Mouse (Mus musculus): ENCODE results near the gene Mbl2.
"Not testable (repeated sequence)": the region's sequence is repeated elsewhere in the genome, so short reads cannot be mapped to it uniquely, and the experiment has no call there.

Gene Mbl2

DNA sequence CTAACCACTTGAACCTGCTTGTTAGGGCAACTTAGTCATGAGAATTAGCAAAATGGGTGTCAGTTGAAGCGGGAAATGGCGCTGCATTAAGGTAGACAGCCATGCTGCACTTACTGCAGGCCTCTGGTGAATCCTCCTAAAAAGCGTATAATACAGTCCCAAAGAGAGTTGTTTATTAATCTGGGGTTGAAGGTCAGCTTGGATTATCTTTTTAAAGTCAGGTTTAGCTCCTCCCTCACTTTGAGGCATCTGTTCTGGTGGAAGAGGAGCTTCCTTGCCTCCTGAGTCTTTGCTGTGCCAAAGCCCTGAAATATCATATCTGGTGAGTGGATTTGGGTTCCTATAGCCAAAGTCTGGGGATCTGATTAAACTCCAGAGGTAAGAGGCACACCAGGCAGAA, at the start of gene Mbl2:
Gene Mbl2 (plus strand): TSS at position 252 of the 400 bp plus-strand sequence.
- no peak for DNase-seq

- no peak for DNase-seq
Measured at GRCm38 (mm10) chr19:30185536-30185935, 47.2 kb upstream of the Mbl2 start.

- DNase-seq, result no peak
Measured at GRCm38 (mm10) chr19:30187232-30187631, 45.5 kb upstream of the Mbl2 start.

DNA sequence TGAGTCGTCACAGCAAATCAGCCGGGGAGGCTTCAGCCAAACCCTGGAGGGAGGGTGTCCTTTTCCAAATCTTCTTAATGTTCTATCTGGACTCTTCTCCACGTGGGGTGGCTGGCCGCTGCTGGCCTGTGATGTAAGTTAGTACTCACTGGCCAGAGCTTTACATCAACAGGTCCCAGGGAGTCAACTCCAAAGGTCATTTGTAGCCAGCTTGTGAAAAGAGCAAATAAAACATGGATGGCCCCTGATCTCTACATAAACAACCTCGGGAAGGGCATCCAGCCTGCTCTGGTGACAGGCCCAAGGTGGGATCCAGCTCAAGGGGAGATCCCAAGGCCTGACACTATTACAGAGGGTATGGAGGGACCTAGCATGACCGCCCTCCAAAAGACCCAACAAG, 37.7 kb upstream of the Mbl2 start:
- no peak for DNase-seq

DNA sequence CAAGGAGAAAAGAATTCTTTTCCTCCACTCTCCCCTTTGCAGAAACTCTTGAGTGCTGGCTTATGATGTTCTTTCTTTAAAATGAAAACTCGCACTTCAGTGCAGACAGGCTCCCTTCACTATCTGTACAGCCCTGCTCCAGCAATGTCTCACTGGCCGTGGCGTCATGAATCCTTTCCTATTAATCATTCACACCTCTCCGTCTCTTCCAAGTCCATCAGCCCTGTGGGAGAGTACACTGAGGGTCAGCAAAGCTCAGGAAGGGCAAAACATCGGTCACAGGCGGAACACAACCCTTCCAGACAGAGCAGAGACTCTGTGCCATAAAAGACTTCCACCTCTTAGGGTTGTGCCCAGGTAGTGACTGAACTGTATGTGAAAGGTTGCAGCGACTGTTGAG, 30.6 kb upstream of the Mbl2 start:
- DNase-seq, result no peak

- DNase-seq, result peak; percentile 19 to 31
Measured at GRCm38 (mm10) chr19:30205159-30205816, 27.5 kb upstream of the Mbl2 start.

GRCm38 (mm10) chr19:30205874-30206273, 26.9 kb upstream of the Mbl2 start:
- no peak for DNase-seq

DNA sequence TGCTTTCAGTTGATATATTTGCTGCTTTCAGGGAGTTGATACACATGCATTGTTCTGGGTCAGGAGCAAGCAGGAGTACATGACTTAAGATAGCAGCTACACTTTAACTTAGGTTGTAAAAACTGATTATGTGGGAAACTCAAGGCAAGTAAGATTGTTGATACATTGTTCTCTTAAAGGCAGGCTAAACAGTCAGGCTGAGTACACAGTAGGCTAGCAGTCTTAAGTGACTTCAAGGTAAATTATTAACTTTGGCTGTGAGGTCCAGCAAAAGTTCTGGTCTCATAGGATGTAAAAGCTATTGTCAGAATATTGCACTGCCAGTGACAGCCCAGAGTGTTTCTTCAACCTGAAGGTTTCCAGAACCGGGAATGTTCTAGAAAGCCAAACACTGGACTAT, 25.8 kb upstream of the Mbl2 start:
- DNase-seq, result no peak

DNA sequence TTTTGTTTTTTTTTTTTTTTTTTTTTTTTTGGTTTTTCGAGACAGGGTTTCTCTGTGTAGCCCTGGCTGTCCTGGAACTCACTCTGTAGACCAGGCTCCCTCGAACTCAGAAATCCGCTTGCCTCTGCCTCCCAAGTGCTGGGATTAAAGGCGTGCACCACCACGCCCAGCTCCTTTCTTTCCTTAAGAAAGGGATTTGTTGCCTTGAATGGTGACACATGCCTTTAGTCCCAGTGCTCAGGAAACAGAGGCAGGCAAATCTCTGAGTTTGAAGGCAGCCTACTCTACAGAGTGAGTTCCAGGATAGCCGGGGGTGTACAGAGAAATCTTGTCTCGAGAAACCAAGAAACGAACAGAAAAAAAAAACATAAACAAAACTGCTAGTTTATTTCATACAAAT, 23.7 kb upstream of the Mbl2 start:
- not testable (repeated sequence) for DNase-seq

GRCm38 (mm10) chr19:30214026-30214425, 18.7 kb upstream of the Mbl2 start:
- DNase-seq, result no peak

- DNase-seq, result not testable (repeated sequence)
Measured at GRCm38 (mm10) chr19:30215736-30216135, 17.0 kb upstream of the Mbl2 start.

DNA sequence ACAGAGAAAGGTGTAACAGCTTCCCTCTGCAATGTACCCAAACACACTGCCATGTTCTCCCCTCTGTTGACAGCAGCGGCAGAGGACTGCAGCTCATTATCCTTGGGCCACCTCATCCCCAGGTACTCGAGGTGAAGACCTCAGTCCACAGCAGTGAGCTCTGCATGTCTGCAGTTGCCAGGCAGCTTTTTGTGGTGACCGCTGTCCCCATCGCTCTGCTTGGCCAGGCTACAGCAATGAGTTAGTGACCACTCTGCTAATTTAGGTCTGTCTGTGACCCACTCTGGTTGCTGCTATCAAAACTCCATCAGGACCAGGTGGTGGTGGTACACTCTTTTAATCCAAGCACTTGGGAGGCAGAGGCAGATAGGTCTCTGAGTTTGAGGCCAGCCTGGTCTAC, 16.6 kb upstream of the Mbl2 start:
- no peak for DNase-seq

DNA sequence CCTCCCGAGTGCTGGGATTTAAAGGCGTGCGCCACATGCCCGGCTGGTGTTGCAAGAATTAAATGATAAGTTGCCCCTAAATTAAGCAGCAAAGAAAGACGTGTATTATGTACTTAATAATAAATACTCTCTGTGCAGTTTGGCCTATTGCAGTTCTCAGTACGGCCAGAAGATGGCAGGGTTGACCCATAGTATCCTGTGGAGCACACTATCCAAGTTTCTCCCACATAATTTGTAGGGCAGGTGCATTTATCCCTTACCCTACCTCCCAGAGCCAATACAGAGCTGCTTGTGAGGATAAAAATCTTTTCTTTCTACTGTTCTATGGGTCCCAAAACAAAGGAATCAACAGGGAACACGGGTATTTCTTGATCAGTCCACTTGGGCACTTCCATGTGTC, 15.4 kb upstream of the Mbl2 start:
- DNase-seq, result peak; percentile 40 to 53

DNA sequence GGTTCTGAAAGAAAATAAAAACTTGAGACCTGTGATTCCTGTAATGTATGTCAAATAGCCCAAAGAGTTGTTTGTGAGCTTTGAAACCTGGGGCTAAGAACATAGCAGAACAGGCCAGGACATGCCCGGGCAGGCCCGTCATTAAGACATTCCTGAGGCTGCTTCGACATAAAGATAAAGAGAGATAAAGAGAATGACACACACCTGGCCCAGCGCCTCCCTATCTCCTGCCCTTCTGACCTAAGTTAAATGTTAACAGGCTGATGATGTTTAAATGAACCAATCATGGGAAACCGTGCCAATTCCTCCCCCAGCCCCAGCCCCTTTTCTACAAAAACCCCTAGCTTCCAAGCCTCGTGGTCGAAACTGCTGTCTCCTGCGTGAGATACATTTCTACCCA, 10.1 kb upstream of the Mbl2 start:
- DNase-seq, result not testable (repeated sequence)

DNA sequence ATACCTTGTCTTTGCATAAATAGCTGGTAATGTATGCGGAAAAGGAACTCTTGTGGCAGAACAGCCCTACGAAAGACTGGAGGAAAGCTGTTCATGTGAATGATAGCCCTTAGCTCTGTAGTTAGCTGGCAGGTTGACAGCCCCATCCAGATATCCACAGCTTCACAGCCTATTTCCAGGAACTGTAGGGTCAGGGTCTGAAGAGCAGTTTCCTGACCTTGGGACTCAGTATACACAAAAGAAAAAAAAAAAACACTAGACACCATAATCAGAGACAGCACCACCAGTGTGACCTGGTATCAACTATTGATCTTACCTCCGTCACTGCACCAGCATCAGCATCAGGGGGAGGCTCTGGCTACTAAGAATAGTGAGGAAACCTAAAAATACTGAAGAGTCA, 3.3 kb upstream of the Mbl2 start:
- DNase-seq, result no peak

DNA sequence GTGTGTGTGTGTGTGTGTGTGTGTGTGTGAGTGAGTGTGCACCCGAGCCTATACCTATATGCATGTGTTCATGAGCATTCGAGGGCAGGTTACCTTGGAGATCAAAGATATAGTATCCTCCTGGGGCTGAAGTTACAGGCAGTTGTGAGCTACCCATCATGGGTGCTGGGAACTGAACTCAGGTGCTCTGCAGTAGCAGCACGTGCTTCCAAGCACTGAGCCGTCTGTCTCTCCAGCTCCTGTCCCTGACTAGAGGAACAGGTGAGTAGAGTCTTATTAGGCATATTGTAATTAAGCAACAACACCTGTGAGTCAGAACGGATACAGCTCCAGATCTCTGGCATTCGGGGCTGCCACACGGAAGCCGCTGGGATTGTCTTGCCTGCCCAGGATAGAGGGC, 1.7 kb downstream of the Mbl2 start:
- no peak for DNase-seq

DNA sequence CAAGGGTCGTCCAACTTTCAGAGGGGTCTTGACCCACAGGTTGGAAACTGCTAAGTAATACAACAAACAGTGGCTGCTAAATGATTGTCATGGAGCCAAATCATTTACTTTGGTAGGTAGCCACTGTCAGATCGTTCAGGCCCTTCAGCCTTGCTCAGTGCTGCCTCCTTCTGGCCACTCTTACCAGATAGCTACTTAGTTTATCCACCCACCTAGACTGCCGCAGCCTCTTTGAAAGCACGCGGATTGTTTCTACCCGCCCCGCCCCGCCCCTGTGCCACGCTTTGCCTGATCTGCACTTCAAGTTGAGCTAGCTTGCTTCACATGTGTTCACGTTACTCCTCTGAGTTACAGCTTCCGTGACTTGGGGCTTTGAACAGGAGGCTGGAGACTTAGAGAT, 14.6 kb downstream of the Mbl2 start:
- DNase-seq, result no peak

GRCm38 (mm10) chr19:30248822-30249221, 16.1 kb downstream of the Mbl2 start:
- DNase-seq, result peak; percentile 43 to 45

DNA sequence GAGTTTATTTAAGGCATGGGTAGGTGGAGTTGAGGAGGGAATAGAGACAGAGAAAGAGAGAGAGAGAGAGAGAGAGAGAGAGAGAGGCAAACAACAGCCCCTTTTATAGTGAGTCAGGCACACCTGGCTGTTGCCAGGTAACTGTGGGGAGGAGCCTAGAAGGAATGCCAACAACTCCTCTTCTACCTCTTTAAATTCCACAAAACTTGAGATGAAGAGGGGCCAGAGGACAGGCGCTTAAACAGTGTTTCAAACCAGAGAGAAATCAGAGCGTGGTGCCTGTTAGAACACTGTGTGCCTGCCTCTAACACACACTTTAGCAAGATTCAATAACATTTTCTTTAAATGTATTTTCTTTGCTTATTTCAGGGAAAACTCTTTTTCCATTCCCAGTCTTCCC, 19.5 kb downstream of the Mbl2 start:
- DNase-seq, result no peak

DNA sequence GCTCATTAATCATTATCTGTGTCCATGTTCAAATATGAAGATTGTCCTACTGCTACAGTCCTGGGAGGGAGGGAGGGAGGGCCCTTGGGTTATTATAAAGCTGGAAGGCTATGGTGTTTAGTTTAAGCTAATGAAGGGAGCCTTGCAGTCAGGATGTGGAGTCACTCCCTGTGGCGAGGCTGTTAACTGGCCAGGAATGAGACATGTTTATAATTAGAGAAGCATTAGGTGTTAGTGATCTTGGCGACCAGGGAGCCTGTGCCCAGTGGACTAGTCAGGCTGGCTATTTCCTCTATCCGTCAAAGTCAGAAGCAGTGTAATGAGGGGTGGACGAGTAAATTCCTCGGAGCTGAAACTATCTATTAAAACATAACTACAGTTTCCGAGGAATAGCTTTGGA, 23.6 kb downstream of the Mbl2 start:
- no peak for DNase-seq

- DNase-seq, result no peak
Measured at GRCm38 (mm10) chr19:30281125-30281524, 48.4 kb downstream of the Mbl2 start.

DNA sequence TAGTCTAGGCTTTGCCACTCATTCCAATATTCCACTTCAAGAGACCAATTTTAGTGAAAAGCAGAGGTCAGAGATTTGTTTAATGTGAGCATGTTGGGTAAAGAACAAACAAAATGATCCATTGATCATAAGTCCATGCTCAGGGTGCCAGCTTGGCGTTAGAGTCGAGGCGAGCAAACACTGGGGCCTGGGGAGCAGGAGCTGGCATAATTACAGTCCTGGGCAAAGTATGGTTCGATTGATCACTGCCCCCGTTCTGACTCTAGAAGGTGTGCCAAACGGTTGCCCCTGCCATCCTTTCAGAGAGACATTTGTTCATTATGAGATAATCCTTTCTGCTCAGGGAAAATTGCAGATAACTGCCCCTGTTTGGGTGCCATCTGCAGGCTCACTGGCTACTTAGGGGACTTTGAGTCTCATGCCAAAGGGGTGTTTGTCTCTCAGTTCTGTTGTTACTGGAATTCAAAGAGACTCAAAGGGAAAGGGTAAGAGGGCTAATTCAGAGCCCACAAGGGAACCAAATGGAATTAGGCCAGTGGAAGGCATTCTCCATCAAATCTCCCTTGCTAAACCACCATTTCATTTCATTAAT, 55.3 kb downstream of the Mbl2 start:
- no peak for DNase-seq
